Mouse (Mus musculus) heart, postnatal 0 days (tissue): ENCODE data around the gene Pam. TPM values are rescaled to one million over a fixed set of nuclear protein-coding genes. Genes with fewer than 3 reads are reported as not detected.

Experiments
- ATAC-seq: fragments of 200-750 bp; cut with Nextera tagmentation; 2 replicates; pipeline ENCODE4 v1.8.0; 2017; ENCODE audit warnings: low read depth, moderate number of reproducible peaks, moderate library complexity; ENCODE audit not compliant: insufficient read depth
- DNase-seq: peaks from one replicate; pipeline ENCODE4 v3.0.0-alpha.2; 2016; ENCODE audit warnings: low spot score
- H3K27ac ChIP-seq: fragments of 300-500 bp; sonication (generic); 2 replicates; pipeline ENCODE4 v1.5.1; 2014; ENCODE audit warnings: low read depth, mild to moderate bottlenecking
- H3K27me3 ChIP-seq: fragments of 300-500 bp; sonication (generic); 2 replicates; pipeline ENCODE4 v1.6.1; 2014; ENCODE audit warnings: low read length, mixed read lengths; ENCODE audit not compliant: control insufficient read depth, insufficient read depth
- H3K36me3 ChIP-seq: fragments of 300-500 bp; sonication (generic); replicated peaks from 2 replicates; pipeline ENCODE4 v1.6.1; 2014; ENCODE audit warnings: low read length, mixed read lengths; ENCODE audit not compliant: control insufficient read depth, insufficient read depth
- H3K4me1 ChIP-seq: fragments of 300-500 bp; sonication (generic); 2 replicates; pipeline ENCODE4 v1.6.1; 2014; ENCODE audit warnings: antibody characterized with exemption; ENCODE audit not compliant: control insufficient read depth, insufficient read depth
- H3K4me2 ChIP-seq: fragments of 300-500 bp; sonication (generic); 2 replicates; pipeline ENCODE4 v1.6.1; 2014; ENCODE audit warnings: low read depth, mild to moderate bottlenecking, low read length, moderate library complexity
- H3K4me3 ChIP-seq: fragments of 300-500 bp; sonication (generic); 2 replicates; pipeline ENCODE4 v1.5.1; 2014; ENCODE audit warnings: low read depth, low read length
- H3K9ac ChIP-seq: fragments of 300-500 bp; sonication (generic); replicated peaks from 2 replicates; pipeline ENCODE4 v1.6.1; 2014; ENCODE audit warnings: low read depth, low read length, mixed read lengths
- H3K9me3 ChIP-seq: fragments of 300-500 bp; sonication (generic); replicated peaks from 2 replicates; pipeline ENCODE4 v1.6.1; 2016; ENCODE audit warnings: low read length; ENCODE audit not compliant: control insufficient read depth
- CTCF ChIP-seq: IDR thresholded peaks from 2 replicates; pipeline ENCODE4 v1.5.1; 2016; ENCODE audit warnings: antibody characterized with exemption, control low read depth, low read depth
- EP300 ChIP-seq: IDR thresholded peaks from 2 replicates; pipeline ENCODE4 v1.6.1; 2016; ENCODE audit warnings: antibody characterized with exemption, low read depth
- WGBS: fragments of 180-500 bp; shearing (Covaris S2); extraction: QIAGEN DNeasy Blood & Tissue Kit; methylation state at CpG from one replicate; pipeline ENCODE4 v1.1.7; 2014; 5-methylcytosine and 5-hydroxymethylcytosine counted together
- polyA plus RNA-seq: library from polyadenylated mRNA; unstranded; fragments of >200 nt; fragmentation: Nextera tagmentation; extraction: Ambion mirVana; gene quantifications from 2 replicates; pipeline ENCODE4 v1.2.1, GENCODE M21; 2015
- total RNA-seq: library from RNA; depleted of rRNA; stranded (reverse); fragments of >200 nt; gene quantifications from 2 replicates; pipeline ENCODE4 v1.2.3, GENCODE M21; 2014; ENCODE audit warnings: low replicate concordance

Pam gene
- total and polyA plus RNA-seq, 2 experiments from 2014 or later: 804 to 1,082 TPM

DNA sequence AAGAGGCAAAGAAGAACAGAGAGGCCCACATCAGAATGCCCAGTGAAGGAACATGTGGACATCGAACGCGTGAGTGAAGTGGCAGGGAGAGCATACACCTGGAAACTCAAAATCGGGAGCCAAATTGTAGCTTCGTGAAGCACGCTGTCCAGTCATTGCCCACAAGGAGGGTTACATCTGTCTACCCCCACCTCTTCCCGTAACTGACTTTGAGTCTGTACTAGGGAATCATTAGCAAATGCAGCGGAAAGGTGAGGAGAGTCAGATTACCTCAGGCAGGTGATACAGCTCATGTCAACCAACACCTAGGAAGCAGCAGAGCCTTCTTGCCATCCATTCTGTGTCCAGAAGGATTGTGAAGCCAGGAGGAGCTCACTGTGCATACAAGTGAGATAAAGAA is 39.9 kb downstream of the Pam start:
- H3K9me3 ChIP-seq: no peaks in the 10 kb centered on the region
- H3K27me3 ChIP-seq: no peaks in the 10 kb centered on the region
- no peaks in the 10 kb centered on the region for H3K4me1 ChIP-seq
- TF ChIP-seq CTCF: no peak
- TF ChIP-seq EP300: no peak
- no peak for ATAC-seq
- no peak for DNase-seq
- 89% methylated on average over 8 of the region's 8 CpGs for WGBS
- H3K4me2 ChIP-seq: no peak overlapping the region
- no peak overlapping the region for H3K4me3 ChIP-seq
- H3K27ac ChIP-seq: no peak overlapping the region
- H3K36me3 ChIP-seq: no peaks in the 10 kb centered on the region
- H3K9ac ChIP-seq: no peak overlapping the region

DNA sequence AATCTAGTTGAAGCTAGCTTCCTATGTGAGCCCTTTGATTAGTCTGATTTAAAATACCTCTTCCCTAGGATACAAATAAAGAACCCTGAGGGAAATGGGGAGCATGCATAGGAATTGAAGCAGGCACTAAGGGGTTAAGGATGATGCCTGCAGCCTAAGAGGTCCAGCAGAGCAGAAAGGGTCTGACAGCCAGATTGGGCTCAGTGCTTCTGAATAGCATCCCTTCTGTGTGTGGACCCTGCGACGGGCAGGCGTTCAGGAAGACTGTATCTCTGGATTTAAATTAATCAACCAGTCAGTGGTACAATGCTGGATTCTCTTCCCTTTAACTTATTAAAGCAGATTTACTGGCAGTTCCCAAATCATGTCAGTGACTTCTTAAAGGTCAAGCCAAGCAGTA is 41.5 kb downstream of the Pam start:
- no peaks in the 10 kb centered on the region for H3K4me1 ChIP-seq
- no peaks in the 10 kb centered on the region for H3K27me3 ChIP-seq
- H3K4me3 ChIP-seq: no peak overlapping the region
- TF ChIP-seq CTCF (no peak), EP300 (no peak)
- H3K27ac ChIP-seq: no peak overlapping the region
- H3K4me2 ChIP-seq: no peak overlapping the region
- DNase-seq (no peak), ATAC-seq (no peak)
- H3K9ac ChIP-seq: no peak overlapping the region
- no peaks in the 10 kb centered on the region for H3K9me3 ChIP-seq
- 79% methylated on average over 3 of the region's 3 CpGs for WGBS
- no peaks in the 10 kb centered on the region for H3K36me3 ChIP-seq

DNA sequence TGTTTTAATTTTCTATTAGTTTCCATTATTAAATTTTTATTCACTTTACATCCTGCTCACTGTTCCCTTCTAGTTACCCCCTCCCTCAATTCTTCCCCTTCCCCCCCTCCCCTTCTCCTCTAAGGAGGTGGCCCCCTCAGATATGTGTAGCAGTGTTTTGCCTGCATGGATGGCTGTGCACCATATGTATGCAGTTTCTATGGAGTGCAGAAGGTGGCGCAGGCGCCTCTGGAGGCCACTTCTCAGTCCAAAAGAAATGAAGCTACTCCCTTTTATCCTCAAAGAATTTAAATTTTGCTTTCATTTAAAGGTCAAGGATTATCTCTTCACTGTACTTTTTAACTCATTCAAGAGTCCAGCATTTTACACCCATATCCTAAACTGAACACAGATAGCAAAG is 42.0 kb downstream of the Pam start:
- Histone ChIP-seq H3K4me3 (no peak overlapping the region), H3K36me3 (no peaks in the 10 kb centered on the region), H3K27ac (no peak overlapping the region), H3K4me2 (no peak overlapping the region), H3K9ac (no peak overlapping the region), H3K9me3 (no peaks in the 10 kb centered on the region), H3K4me1 (peaks cover under 1% of the 10 kb centered on the region; the same call in 1 of the 2 replicates), H3K27me3 (no peaks in the 10 kb centered on the region)
- no peak for TF ChIP-seq EP300
- TF ChIP-seq CTCF: no peak
- no peak for DNase-seq
- WGBS: 98% methylated on average over 2 of the region's 2 CpGs
- no peak for ATAC-seq

DNA sequence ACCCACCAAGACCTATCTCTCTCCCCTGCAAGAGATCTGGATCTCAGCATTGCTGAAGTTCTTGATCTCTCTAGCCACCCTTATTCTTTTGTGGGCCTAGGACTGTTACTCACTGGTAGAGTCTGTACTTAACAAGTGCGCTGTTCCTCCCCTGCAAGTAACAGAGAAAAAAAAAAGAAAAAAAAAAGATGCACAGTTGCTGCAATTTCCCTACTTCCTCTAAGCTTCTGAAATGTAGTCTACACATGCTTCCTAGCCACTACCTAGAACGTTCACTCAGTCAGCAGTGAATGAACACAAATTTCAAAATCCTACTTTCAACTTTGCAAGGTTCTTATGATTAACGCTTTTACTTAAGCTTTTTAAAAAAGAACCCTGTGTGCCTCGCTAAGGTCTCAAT is 42.7 kb downstream of the Pam start:
- H3K36me3 ChIP-seq: no peaks in the 10 kb centered on the region

DNA sequence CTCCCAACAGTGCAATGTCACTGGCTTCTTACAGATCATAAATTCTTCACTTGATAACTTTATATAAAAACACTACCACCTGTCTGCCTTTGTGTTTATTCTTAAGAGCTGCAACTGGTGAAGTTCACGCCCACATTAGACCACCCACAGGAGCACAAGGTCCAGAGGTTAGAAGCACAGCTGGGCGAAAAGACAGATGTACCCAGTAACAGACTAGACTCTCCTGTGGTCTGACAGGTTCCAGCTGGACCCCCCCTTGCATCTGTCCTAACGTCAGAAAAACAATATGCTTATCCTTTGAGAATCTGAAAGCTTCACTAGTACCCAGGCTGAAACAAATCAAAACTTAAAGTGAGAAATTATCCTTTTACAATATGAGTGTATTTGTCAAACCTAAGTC is 44.4 kb downstream of the Pam start:
- H3K36me3 ChIP-seq: no peaks in the 10 kb centered on the region
- no peaks in the 10 kb centered on the region for H3K27me3 ChIP-seq
- H3K27ac ChIP-seq: no peak overlapping the region
- TF ChIP-seq EP300: no peak
- TF ChIP-seq CTCF: no peak
- no peaks in the 10 kb centered on the region for H3K9me3 ChIP-seq
- H3K4me2 ChIP-seq: no peak overlapping the region
- H3K4me1 ChIP-seq: peaks cover 7% of the 10 kb centered on the region; the same call in 1 of the 2 replicates
- H3K4me3 ChIP-seq: no peak overlapping the region
- WGBS: 71% methylated on average over 3 of the region's 3 CpGs
- no peak for ATAC-seq
- DNase-seq: no peak
- no peak overlapping the region for H3K9ac ChIP-seq

More for the DNA sequence above, 42.7 kb downstream of the Pam start:
- DNase-seq (no peak), ATAC-seq (no peak)
- Histone ChIP-seq H3K4me3 (no peak overlapping the region), H3K27ac (no peak overlapping the region), H3K4me2 (no peak overlapping the region), H3K9ac (no peak overlapping the region), H3K27me3 (no peaks in the 10 kb centered on the region), H3K4me1 (peaks cover 7% of the 10 kb centered on the region; the same call in 1 of the 2 replicates), H3K9me3 (no peaks in the 10 kb centered on the region)
- no peak for TF ChIP-seq CTCF
- TF ChIP-seq EP300: no peak
- WGBS: 93% methylated on average over 4 of the region's 4 CpGs

DNA sequence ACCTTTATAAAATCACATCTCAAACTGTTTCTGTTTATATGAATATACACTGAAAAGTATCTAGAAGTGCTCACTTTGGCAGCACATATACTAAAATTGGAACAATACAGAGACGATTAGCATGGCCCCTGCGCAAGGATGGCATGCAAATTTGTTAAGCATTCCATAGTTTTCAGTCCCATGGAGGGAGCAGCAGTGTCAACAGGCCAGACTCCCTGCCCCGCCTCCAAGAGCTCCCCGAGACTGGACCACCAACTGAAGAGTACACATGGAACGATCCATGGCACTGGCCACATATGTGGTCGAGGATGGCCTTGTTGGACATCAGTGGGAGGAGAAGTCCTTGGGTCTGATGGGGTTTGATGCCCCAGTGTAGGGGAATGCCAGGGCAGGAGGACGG is 45.7 kb downstream of the Pam start:
- DNase-seq (no peak), ATAC-seq (no peak)
- Histone ChIP-seq H3K36me3 (no peaks in the 10 kb centered on the region), H3K4me2 (no peak overlapping the region), H3K9me3 (no peaks in the 10 kb centered on the region), H3K9ac (no peak overlapping the region), H3K4me1 (peaks cover 7% of the 10 kb centered on the region; the same call in 1 of the 2 replicates), H3K27ac (no peak overlapping the region), H3K27me3 (no peaks in the 10 kb centered on the region), H3K4me3 (no peak overlapping the region)
- TF ChIP-seq EP300: no peak
- TF ChIP-seq CTCF: no peak
- WGBS: 89% methylated on average over 7 of the region's 7 CpGs
